Mouse (Mus musculus): Measurements from ENCODE around the gene Specc1. TPM values are rescaled to one million over a fixed set of nuclear protein-coding genes. Genes with fewer than 3 reads are reported as not detected.
"Not testable (repeated sequence)": the region's sequence is repeated elsewhere in the genome, so short reads cannot be mapped to it uniquely, and the experiment has no call there.

Gene Specc1
- 10 to 100 TPM; 10.5 to 15.9 TPM for total RNA-seq (2021)

- peak; percentile 93 to 96 for DNase-seq
- intact Hi-C loops (cut with DNase I) = no loop called here
These were observed at the start of gene Specc1 for GRCm38 (mm10) chr11:61956572-61957295. Gene Specc1 (plus strand): TSS chr11:61956763.

GRCm38 (mm10) chr11:61908315-61908714 lies 48.2 kb upstream of the Specc1 start:
- no peak for DNase-seq
- intact Hi-C loops (cut with DNase I) = no loop called here

GRCm38 (mm10) chr11:61919702-61920101 lies 36.9 kb upstream of the Specc1 start:
- intact Hi-C loops (cut with DNase I) = no loop called here
- DNase-seq = no peak

- intact Hi-C loops (cut with DNase I) = no loop called here
- DNase-seq = no peak
These were observed 33.3 kb upstream of the Specc1 start for GRCm38 (mm10) chr11:61923309-61923708.

GRCm38 (mm10) chr11:61929323-61930097 lies 27.1 kb upstream of the Specc1 start:
- intact Hi-C loops (cut with DNase I) = loop anchor here (5.0 kb wide), 1 partner anchor 353 kb away; the partner anchor contains the start of genes Ttc19 and Zswim7
- no peak for DNase-seq

- DNase-seq = peak; percentile 96
- intact Hi-C loops (cut with DNase I) = no loop called here
These were observed 26.5 kb upstream of the Specc1 start, which contains the start of gene Akap10 for GRCm38 (mm10) chr11:61930098-61930517. Gene Akap10 (minus strand): TSS chr11:61930252.

- intact Hi-C loops (cut with DNase I) = no loop called here
- DNase-seq = peak; percentile 24 to 41
These were observed 25.6 kb upstream of the Specc1 start for GRCm38 (mm10) chr11:61930640-61931586.

GRCm38 (mm10) chr11:61937761-61938160 lies 18.8 kb upstream of the Specc1 start:
- intact Hi-C loops (cut with DNase I) = no loop called here
- DNase-seq = no peak

- no peak for DNase-seq
- intact Hi-C loops (cut with DNase I) = loop anchor here (10.0 kb wide), 1 partner anchor 592 kb away; the partner anchor contains the start of gene Cenpv
These were observed 13.7 kb upstream of the Specc1 start for GRCm38 (mm10) chr11:61942903-61943302.

- intact Hi-C loops (cut with DNase I) = loop anchor here (10.0 kb wide), 1 partner anchor 590 kb away; the partner anchor contains the start of gene Cenpv
- DNase-seq = no peak
These were observed 12.1 kb upstream of the Specc1 start for GRCm38 (mm10) chr11:61944417-61944816.

GRCm38 (mm10) chr11:61946608-61947007 lies 10.0 kb upstream of the Specc1 start:
- no peak for DNase-seq
- intact Hi-C loops (cut with DNase I) = loop anchor here (10.0 kb wide), 1 partner anchor 588 kb away; the partner anchor contains the start of gene Cenpv

GRCm38 (mm10) chr11:61949315-61949714 lies 7.2 kb upstream of the Specc1 start:
- DNase-seq = peak; percentile 52 to 76
- intact Hi-C loops (cut with DNase I) = loop anchor here (10.0 kb wide), 1 partner anchor 585 kb away; the partner anchor contains the start of gene Cenpv

GRCm38 (mm10) chr11:61950632-61951031 lies 5.9 kb upstream of the Specc1 start:
- intact Hi-C loops (cut with DNase I) = loop anchor here (1.0 to 5.0 kb wide), 4 partner anchors 60 to 330 kb away; partner anchors contain the start of genes Ttc19 and Zswim7
- peak; percentile 77 to 90 for DNase-seq

GRCm38 (mm10) chr11:61955136-61955535 lies 1.4 kb upstream of the Specc1 start:
- intact Hi-C loops (cut with DNase I) = no loop called here
- no peak for DNase-seq

- intact Hi-C loops (cut with DNase I) = no loop called here
- no peak for DNase-seq
These were observed 612 bp upstream of the Specc1 start for GRCm38 (mm10) chr11:61955951-61956350.

GRCm38 (mm10) chr11:61957296-61957813 lies 792 bp downstream of the Specc1 start:
- peak in 1 of 2 experiments; percentile 4 for DNase-seq
- intact Hi-C loops (cut with DNase I) = no loop called here

- intact Hi-C loops (cut with DNase I) = not testable (repeated sequence)
These were observed 2.1 kb downstream of the Specc1 start for GRCm38 (mm10) chr11:61958706-61959105.

GRCm38 (mm10) chr11:61960096-61960495 lies 3.5 kb downstream of the Specc1 start:
- no peak for DNase-seq
- intact Hi-C loops (cut with DNase I) = no loop called here

More at GRCm38 (mm10) chr11:61958706-61959105, 2.1 kb downstream of the Specc1 start:
- DNase-seq = not testable (repeated sequence)

GRCm38 (mm10) chr11:61962684-61963083 lies 6.1 kb downstream of the Specc1 start:
- DNase-seq = no peak
- intact Hi-C loops (cut with DNase I) = no loop called here

- DNase-seq = no peak
- intact Hi-C loops (cut with DNase I) = no loop called here
These were observed 6.6 kb downstream of the Specc1 start for GRCm38 (mm10) chr11:61963193-61963592.
